Mouse (Mus musculus) spleen, postnatal 36 days (tissue): ENCODE results near the gene Ankrd44.

ENCODE experiments used
- DNase-seq, 2 experiments: peaks; one replicate each; pipeline ENCODE4 v3.0.0; 2022; ENCODE audit warnings: low spot score in 2 of 2, mixed read lengths in 1 of 2

The Ankrd44 gene

DNA sequence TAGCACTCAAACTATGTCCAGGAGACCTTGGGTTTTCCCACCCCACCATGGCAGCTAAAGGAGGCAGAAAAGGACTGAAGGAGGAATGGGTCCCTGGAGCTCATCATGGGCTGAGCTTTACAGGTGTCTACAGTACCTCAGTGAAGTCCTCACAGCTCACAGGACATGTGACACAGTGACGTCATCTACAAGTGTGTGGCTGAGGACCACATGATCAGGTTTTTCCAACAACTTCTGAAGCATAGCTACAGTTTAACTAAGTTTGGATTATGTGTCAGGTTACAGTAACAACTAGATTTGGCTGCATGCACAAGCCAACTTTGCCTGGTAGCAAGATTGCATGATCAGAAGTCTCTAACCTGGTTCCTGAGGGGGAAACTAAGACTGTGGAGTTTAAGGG, 78.9 kb downstream of the Ankrd44 start:
- DNase-seq = no peak

DNA sequence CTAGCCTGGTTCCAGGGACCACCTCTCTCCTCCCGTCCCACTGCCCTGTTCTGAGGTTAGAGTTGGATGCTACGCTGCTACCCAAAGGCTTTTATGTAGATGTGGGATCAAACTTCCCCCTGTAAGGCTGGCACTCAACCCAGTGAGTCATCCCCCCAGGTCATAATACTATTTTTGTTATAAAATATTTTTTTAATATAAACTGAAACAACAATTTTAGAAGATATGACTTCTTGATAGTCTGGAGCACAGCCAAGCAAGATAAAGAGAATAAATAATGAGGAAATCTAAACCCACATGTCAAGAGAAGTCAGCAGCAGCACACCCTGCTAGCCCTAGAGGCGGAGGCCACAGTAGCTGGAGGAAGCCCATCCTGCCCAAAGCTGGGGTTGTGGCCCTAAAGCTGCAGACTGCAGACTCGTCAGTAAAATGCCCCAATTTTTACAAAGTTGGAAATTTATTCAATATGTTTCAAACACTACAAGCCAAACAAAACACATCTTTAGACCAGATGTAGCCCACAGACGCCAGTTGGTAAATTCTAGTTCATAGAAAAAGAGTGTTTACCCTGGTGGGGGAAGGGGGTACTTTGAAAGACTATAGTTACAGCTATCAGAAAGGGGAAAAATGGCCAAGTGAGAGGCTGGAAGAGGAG, 79.7 kb downstream of the Ankrd44 start:
- DNase-seq = no peak

DNA sequence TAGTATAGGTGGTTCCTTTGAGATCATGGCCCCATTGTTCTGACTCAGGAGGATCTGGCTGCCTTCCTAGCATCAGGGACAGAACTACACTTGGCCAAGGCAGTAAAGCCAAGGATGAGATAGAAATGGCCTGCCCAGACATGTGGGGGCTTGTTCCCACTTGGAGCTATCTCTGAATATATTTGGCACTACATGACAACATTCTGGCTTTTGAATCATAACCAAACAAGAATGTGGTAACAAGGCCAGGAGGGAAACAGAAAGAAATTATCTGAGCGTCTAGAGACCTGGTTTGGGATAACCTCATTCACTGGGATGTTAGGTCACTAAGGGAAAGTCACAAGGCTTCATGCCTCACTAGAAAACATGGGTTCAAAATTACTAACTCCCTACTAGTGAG, 81.8 kb downstream of the Ankrd44 start:
- no peak for DNase-seq

DNA sequence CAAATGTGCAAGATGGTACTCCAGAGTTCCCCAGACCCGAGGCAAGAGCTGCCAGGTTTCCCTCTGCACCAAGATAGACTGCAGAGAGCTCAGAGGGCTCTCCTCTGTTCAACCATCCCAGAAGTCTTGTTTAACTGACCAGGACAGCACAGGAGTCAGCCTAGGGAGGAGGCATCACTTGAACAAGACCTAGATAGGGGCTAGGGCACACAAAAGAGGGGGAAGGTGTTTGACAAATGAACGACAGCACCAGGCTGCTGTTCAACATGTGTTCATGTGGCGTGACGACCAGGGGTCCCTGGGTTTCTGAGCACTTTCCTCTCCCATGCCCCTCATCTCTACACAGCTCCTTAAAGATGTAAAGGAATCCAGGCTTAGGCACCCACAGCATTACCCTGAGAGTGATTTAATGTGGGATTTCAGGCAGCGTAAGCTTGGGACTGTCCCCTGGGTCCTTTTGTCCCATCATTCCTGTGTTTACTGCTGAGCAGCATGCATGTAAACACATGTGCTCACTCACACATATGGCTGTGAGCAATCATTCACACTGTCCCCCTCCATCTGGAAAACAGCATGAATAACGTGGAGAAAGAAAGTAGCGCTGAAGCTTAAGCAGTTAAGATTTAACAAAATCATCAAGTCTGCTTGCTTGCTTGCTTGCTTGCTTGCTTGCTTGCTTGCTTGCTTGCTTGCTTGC, 83.3 kb downstream of the Ankrd44 start:
- DNase-seq = no peak

DNA sequence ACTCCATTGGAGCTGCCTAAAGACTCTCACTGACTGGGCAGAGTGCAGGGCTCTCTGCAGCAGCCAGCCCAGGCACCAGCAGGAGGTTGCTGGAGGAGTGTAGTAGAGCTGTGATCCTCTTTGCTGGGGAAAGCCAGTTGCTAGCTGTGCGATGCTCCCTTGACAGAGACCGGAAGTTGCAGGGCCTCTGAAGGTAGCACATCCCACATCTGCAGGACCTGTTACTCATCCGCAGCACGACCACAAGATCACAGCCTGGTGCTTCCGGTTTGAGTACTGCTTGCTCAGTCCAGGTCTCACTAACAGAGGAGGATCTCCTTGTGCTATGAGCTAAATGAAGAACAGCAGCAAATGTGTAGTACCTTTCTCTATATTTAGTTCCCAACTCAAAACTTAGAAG, 84.4 kb downstream of the Ankrd44 start:
- peak; percentile 73 to 74 for DNase-seq

DNA sequence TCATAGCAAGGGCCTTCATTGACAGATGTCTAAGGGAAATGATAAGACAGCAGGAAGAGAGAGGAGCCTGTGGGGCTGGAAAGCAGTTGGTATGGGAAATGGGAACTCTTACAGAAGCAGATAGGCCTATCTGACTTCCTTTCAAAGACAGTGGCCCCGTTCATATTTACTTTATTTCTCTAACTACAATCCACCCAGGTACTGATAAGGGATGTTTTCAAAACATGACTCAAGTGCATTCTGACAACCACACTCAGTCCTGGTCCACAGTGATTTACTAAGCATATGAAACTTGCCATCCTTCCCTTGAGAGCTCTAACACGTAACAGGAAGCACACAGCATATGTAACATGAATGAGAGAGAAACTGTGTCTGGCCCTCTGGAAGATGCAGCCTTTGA, 86.1 kb downstream of the Ankrd44 start:
- no peak for DNase-seq

DNA sequence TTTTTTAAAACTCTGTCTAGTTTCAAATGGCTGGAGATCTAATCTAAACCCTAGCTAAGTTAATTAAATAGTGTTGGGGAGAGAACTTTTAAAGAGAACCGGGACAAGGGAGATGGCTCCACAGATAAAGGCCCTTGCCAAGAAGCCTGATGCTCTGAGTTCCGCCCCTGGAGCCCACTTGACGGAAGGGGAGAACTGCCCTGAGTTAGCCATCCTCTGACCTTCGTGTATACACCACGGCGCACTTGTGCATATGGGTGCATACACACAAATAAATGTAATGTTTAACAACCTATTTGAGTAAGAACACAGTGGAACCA, 87.7 kb downstream of the Ankrd44 start:
- DNase-seq = no peak

DNA sequence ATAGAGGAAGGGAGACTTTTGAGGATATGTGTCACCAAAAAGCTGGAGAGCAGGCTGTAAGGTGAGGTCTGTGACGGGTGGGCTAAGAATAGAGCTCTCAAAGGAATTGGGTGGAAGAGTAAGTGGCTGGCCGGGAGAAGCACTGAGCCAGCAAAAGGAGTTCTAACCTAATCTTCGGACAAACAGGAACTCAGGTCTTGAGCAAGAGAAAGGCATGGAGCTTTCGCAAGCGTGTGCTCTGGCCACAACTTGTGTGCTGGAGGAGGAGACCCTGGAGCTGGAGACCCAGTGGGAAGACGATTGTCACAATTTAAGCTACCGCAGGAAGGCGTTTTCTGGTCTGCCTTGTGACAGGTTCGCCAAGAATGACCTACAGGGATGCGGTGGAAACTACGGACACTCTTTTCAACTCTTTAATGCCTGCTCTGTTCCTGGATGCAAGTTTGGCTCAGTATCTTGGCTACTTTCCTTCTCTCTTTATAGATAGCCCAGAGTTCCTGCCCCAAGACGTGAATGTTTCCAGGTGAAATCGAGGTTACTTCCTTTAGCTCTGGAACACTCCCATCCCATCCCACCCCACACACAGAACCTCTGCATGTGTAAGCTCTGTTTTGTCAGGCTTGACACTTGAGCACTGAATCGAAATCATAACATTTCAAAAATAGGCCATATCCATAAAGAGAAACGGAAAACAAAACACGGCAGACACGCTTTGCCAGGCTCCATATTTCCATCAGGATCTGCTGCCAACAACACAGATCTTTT, 88.3 kb downstream of the Ankrd44 start:
- DNase-seq = no peak

DNA sequence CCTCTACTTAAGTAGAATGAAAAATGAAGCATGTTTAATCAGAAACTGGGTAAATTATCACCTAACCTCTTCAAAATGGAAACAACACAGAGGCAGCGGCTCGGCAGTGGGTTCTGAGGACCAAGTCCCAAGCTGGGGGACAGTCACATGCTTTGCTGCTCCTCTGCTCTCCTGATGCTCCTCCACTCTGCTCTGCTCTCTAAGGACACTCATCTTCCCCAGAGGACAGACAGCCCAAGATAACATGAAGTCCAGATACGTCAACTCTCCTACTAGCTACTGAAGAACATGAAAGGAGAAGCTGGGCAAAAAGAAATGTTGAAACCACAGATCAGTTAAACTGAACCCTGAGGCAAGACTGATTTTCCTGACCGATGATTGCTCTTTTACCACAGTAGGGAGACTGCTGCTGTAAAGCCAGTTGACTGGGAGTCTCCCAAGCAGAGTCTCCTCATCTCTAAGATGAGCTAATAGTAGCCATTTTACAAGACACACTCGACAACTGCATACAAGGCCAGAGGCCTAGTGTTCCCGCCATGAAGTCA, 90.5 kb downstream of the Ankrd44 start:
- no peak for DNase-seq

DNA sequence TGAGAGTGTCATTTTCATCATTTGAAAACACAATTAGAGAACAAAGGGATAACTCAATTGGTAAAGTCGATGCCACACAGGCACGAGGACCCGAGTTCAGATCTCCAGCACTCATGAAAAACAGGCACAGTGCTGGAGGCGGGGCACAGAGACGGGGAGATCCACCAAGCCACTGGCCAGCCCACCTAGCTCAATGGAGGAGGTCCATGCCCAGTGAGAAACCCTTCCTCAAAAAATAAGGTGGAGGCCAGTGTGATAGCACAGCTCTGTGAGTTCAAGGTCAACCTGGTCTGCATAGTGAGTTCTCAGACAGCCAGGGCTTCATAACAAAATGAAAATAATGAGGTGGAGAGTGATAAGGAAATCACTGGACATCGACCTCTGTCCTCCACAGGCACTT, 93.0 kb downstream of the Ankrd44 start:
- no peak for DNase-seq

DNA sequence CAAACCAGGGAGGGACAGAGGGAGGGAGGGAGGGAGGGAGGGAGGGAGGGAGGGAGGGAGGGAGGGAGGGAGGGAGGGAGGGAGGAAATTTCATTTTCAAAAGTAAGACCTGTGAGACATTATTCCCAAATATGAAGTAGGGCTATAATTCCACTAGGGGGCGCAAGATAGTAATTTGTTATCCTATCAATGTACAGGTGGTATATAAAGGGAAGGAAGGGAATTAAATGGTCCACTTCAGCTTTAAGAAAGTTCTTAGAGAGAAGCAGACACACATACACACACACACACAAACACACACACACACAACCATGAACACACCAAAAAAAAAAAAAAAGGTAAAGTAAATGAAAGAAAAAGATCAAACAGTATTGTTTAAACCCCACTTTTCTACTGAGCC, 93.4 kb downstream of the Ankrd44 start:
- peak; percentile 53 to 76 for DNase-seq

DNA sequence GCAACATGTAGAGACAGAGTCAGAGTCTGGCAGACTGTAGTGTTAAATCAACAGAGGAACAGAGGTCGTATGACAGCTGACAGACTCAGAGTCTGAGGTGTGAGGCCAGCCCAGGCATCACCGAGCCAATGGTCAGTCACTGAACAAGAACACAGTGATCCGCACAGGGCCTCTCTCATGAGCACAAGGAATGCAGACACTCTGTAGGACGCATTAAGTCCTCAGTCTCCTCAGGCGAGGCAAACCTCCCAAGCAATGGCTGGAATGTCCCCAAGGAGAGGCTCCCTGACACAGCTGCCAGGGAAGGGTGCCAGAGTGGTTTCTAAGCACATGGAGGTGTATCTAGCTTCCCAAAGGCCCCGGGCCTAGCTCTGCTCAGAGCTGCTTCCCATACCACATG, 96.0 kb downstream of the Ankrd44 start:
- DNase-seq = no peak

DNA sequence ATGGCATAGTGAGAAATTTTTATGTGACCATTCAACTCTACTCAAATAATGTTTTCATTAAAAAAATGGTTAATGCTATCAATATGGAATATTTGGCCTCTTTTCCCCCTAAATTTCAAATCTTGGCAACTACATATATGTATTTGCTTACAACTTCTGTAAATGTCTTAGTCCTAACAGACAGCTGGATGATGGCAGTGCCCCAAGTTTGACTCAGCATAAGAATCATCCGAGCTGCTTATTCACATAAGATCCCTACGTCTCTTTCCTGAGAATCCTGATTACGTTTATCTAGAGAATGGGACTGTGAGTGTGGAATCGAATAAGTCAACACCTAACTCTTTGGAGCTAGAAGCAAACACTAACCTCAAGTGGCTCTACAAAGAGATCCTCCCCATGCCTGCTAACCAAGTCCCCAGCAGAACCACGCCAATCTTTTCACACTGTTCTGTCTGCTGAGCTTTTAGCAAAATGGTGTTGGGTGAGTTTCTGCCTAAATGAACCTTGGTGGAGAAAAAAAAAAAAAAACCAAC, 96.4 kb downstream of the Ankrd44 start:
- DNase-seq = no peak

DNA sequence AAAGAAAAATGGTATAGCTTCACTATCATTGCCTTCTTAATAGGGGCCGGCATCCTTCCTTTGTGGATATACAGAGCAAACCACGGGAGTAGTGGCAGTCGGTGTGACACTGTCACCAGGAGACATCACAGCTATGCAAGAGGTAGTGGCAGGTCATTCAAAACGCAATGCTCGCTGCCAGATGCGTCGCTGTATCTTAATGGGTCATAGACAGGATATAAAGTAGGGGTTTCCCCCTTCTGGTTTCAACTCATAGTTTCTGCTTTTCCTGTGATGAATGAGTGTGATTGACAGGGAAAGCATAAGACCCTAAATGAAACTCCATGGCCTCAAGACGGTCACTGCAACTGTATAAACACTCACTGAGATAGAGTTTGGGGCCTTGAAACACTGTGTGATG, 98.4 kb downstream of the Ankrd44 start:
- peak; percentile 44 to 59 for DNase-seq

DNA sequence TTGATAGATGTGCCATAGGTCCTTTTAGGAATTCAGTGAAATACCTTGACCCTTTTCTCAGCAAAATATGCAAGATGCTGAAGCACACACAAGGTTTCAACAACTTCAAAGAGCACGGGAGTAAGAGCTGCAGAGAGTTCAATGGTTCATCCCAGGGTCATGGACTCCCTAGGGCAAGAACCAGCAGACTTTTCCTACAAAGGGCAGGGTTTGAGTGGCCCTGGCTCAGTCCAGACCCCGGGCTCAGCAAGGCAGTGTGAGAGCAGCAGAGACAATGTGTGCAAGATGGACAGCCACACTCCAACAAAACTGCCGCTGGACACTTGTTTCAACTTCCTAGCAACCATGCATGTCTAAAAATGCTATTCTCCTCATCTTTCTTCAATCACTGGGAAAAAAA, 98.8 kb downstream of the Ankrd44 start:
- no peak for DNase-seq

DNA sequence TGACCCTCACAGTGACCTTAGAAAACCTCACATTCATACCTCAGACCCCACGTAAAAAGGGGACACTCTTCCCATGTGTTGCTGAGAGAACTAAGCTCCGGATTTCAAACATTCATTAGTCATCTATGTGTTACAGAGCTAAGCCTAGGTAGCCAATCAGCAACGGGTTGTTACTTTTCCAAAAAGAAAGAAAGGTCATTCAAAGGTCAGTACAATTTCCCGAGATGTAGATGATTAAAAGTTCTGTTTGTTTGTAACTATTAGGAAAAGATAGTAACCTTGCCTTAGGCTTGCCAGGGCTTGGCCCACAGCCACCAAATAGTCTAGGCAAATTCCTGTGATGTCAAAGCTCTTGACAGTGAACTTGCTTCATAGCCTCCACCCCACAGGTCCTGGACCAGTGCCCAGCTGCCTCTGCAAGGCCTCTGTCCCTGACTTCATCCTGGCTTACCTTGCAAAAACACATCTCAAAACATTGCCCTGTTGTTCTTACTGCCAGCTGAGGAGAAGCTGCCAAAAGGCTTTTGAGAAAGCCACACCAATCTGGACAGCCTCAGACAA, 99.7 kb downstream of the Ankrd44 start:
- DNase-seq = peak in 1 of 2 experiments; percentile 24

DNA sequence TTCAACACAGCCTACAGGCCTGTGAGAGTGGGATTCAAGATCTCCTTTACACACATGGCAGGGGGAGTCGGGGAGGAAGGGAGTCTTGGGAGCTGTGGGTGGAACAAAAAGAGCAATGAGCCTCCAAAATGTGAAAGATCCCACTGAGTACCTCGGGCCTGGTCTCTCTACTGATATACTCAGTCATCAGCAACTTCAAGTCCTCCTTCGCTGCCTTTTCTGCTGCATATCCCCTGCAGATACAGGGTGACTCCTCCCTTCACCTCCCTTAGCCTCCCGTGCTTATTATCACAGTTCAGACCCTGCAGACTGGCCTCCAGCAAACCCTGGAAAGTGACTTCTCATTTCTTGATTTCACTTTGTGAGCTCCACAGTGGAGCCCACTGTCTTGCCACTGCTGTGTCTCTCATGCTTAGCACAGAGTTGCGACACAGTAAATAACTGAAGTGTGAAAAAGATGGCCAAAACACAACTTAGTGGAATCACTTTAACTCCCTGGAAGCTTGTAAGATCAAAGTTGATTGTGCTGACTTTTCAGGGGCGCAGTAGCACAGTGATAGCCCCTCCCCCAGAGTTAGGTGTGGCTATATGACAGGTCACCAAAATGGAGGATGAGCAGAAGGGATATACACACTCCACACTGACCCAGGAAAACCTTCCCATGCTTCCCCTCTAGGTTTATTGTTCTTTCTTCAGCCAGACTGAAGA, 100.3 kb downstream of the Ankrd44 start:
- DNase-seq = no peak

DNA sequence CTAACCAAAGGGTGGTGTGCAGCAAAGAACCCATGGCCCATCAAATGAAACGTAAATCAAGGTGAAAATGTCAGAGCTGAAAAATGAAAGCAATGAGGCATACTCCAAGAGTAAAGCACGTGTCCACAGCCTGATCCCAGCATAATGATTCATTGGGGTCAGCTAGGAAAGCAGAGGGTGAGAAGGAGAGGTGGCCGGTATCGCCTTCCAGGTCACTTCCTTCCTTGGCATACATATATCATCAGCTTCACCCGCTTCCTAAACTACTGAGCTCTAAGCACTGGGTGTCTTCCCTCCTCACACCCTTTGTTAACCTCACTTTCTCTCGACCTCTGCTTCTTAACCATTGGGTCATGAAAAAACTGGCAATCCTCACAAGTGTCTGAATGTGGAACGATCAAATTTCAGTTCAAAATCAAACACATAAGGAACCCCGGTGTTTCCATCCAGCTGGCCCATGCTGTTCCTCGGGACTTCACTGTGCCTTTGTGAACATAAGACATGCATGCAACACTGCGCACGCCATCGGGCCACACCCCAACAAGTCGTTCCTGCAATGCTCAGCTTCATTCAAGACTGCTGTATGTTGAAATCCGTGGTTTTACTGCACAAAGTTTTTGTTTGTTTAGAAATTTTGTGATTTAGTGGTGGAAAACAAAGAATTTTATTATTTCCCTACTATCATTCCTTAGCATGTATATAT, 101.9 kb downstream of the Ankrd44 start:
- DNase-seq = no peak

DNA sequence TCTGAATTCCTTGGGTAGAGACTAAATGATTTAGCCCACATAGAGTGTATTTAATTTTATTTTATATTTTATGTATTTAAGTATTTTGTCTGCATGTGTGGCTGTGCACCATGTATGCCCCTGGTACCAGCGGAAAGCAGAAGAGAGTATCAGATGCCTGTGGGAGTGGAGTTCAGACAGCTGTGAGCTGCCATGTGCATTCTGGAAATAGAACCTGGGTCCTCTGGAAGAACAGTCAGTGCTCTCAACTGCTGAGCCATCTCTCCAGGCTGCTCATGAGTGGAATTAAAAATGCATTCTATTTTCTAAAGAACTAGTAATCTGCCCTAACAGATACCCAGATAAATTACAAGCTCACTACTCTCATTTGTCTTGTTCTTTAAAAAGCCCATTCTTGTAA, 104.4 kb downstream of the Ankrd44 start:
- DNase-seq = no peak

DNA sequence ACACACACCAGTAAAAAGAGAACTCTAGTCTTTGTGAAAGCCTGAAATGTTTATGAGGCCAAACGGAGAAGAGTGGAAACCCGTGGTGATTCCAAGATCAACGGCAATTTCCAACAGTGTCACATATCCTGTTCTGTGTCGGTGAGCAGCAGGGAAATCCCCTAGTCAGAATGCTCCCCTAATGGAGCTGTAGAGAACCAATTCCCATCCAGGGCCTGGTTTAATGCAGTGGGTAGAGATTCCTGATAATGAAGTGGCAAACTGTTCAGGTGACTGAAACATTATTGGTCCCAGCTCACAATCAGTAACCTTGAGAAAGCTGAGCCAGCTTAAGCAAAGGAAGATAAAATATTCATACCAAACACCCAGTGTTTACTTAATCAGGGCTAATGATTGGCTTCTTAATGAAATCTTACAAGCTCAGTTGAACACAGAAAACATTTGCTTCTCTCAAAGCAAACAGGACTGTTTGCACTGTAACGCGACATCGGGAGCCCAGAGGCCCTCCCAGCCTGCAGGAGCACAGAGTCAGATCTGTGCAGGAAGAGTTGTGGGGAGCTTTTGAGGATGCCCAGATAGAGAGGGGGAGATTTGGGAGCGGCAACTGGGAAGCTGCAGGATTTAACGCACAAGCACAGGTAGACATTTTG, 110.9 kb downstream of the Ankrd44 start:
- DNase-seq = no peak
